Mouse (Mus musculus) G1E (cell line): ENCODE measurements around the gene Pigp.

Experiments
- CTCF ChIP-seq: IDR thresholded peaks from 2 replicates; pipeline ENCODE4 v1.5.1; 2012; ENCODE audit warnings: low read depth, low read length, inconsistent platforms, mixed read lengths
- GATA1 ChIP-seq: IDR thresholded peaks from 2 replicates; pipeline ENCODE4 v1.6.1; 2012; ENCODE audit warnings: borderline replicate concordance, low read length, inconsistent platforms, mixed read lengths
- GATA2 ChIP-seq: IDR thresholded peaks from 2 replicates; pipeline ENCODE4 v1.6.1; 2012; ENCODE audit warnings: low read depth, low read length, inconsistent platforms, borderline replicate concordance
- POLR2AphosphoS5 ChIP-seq: IDR thresholded peaks from 2 replicates; pipeline ENCODE4 v1.6.1; 2012; ENCODE audit warnings: low read depth, low read length, inconsistent platforms; ENCODE audit not compliant: insufficient replicate concordance
- TAL1 ChIP-seq: conservative IDR thresholded peaks from 2 replicates; pipeline ENCODE4 v1.6.1; 2012; ENCODE audit warnings: low read depth, low read length, inconsistent platforms, mixed read lengths

GRCm38 (mm10) chr16:94327781-94328711 lies 43.6 kb downstream of the Pigp start, which contains the start of gene Ripply3:
- TF ChIP-seq CTCF: no peak
- TF ChIP-seq GATA1: no peak
- TF ChIP-seq POLR2AphosphoS5: no peak
- TF ChIP-seq GATA2: no peak
- TF ChIP-seq TAL1: no peak
